Mouse (Mus musculus): ENCODE data around the gene Zfp791. TPM values are rescaled to one million over a fixed set of nuclear protein-coding genes. Genes with fewer than 3 reads are reported as not detected.

Zfp791 gene
- polyA plus RNA-seq, 1 experiment from 2014 or later, result 3.6 TPM

DNA sequence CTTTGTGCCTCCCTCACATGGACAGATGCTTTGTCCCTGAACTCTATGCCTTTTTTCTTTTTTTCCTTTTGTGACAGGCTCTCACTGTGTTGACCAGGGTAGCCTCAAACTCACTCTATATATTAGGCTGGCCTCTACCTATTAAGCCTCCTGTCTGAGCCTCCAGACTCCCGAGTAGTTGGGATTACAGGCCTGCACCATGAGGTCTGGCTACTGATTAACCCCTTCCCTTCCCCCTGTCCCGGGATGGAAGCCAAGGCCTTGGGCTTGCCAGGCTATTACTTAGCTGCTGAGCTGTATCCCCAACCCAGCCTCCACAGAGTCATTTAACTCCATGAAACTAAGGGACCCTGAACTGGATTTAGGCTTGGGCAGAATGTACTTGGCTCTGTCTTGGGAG is 57.7 kb downstream of the Zfp791 start:
- H3K4me3 ChIP-seq (replicated peaks; ENCODE audit: low read length), result no peak overlapping the region
- H3K9me3 ChIP-seq (ENCODE audit: control insufficient read depth, low read length), result no peaks in the 10 kb centered on the region
- H3K4me2 ChIP-seq (replicated peaks), result no peak overlapping the region
- peaks cover 68% of the 10 kb centered on the region for H3K36me3 ChIP-seq (replicated peaks; ENCODE audit: control insufficient read depth, insufficient read depth)
- ATAC-seq (ENCODE audit: low FRiP score) (no peak), DNase-seq (ENCODE audit: low spot score) (no peak)
- H3K27ac ChIP-seq, result no peak overlapping the region
- 25% methylated on average over 2 of the region's 2 CpGs for WGBS
- H3K27me3 ChIP-seq (ENCODE audit: control insufficient read depth, insufficient read depth, low read length), result no peaks in the 10 kb centered on the region
- H3K9ac ChIP-seq, result no peak overlapping the region
- peaks cover 16% of the 10 kb centered on the region for H3K4me1 ChIP-seq (replicated peaks; ENCODE audit: control insufficient read depth, insufficient read depth, low read length)

- Histone ChIP-seq H3K4me1 (replicated peaks; ENCODE audit: control insufficient read depth, insufficient read depth, low read length) (peaks cover 16% of the 10 kb centered on the region), H3K27me3 (ENCODE audit: control insufficient read depth, insufficient read depth, low read length) (no peaks in the 10 kb centered on the region), H3K4me2 (replicated peaks) (no peak overlapping the region), H3K27ac (no peak overlapping the region), H3K9me3 (ENCODE audit: control insufficient read depth, low read length) (no peaks in the 10 kb centered on the region), H3K9ac (no peak overlapping the region), H3K36me3 (replicated peaks; ENCODE audit: control insufficient read depth, insufficient read depth) (peaks cover 57% of the 10 kb centered on the region), H3K4me3 (replicated peaks; ENCODE audit: low read length) (no peak overlapping the region)
- no peak for DNase-seq (ENCODE audit: low spot score)
- no peak for ATAC-seq (ENCODE audit: low FRiP score)
- 98% methylated on average over 4 of the region's 4 CpGs for WGBS
These were observed 60.3 kb downstream of the Zfp791 start for GRCm38 (mm10) chr8:85062603-85063002.

DNA sequence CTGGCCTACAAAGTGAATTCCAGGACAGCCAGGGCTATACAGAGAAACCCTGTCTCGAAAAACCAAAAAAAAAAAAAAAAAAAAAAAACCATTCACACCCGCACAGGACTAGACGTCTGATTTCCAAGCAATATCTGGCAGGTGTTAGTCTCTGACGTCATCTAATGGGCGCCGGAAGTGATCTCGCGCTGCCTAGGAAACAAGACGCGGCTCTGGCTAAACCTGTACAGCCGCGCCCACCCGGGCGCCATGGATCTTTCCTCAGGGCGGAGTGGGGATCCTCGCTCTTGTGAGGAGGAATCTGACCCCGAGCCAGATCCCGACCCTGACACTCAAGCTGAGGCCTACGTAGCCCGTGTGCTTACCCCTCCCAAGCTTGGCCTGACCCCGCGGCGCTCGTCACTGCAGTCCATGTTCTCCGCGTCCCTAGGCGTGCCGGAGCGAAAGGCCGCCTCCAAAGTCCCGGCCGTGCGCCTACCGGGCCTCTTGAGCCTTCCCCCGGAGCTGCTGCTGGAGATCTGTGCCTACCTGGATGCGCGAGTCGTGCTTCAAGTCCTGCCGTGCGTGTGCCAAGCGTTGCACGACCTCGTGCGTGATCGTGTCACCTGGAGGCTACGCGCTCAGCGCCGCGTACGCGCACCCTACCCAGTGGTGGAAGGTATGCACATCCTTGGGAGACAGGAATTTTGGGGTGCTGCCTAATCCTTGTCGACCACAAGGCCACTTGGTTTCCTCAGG is 62.8 kb downstream of the Zfp791 start, which contains the start of gene Fbxw9:
Fbxw9 (plus strand) TSS at position 177 of the 738 bp plus-strand sequence.
- peak; percentile 98 for DNase-seq (ENCODE audit: low spot score)
- Histone ChIP-seq H3K4me1 (replicated peaks; ENCODE audit: control insufficient read depth, insufficient read depth, low read length) (peaks cover 16% of the 10 kb centered on the region), H3K27ac (peak within 1 kb of the TSS; percentile 66), H3K9ac (peak within 1 kb of the TSS; percentile 89), H3K4me3 (replicated peaks; ENCODE audit: low read length) (peak within 1 kb of the TSS; percentile 96), H3K9me3 (ENCODE audit: control insufficient read depth, low read length) (no peaks in the 10 kb centered on the region), H3K4me2 (replicated peaks) (peak within 1 kb of the TSS; percentile 86), H3K27me3 (ENCODE audit: control insufficient read depth, insufficient read depth, low read length) (no peaks in the 10 kb centered on the region), H3K36me3 (replicated peaks; ENCODE audit: control insufficient read depth, insufficient read depth) (peaks cover 57% of the 10 kb centered on the region)
- WGBS, result under 1% methylated on average over 52 of the region's 53 CpGs
- ATAC-seq (ENCODE audit: low FRiP score), result peak; percentile 92

Small RNAs within 50 kb of the gene (microRNA-seq; reads per million reads assigned to microRNA genes)
- 0.65 reads per million for gene Gm23388
- 0.81 reads per million for gene Mir7070

Other genes with a start within 250 kb of the Zfp791 start
- 25.6 and 29.8 TPM in 2 replicates for gene Gcdh, start 229.2 kb downstream of the Zfp791 start, polyA plus RNA-seq (2014; fragmentation: Nextera tagmentation; extraction: Ambion mirVana)
- 0.70 and 0.91 TPM in 2 replicates for gene Klf1, start 221.2 kb downstream of the Zfp791 start, polyA plus RNA-seq (2014; fragmentation: Nextera tagmentation; extraction: Ambion mirVana)
- gene Dnase2a, start 214.5 kb downstream of the Zfp791 start, polyA plus RNA-seq (2014; fragmentation: Nextera tagmentation; extraction: Ambion mirVana), result 3.3 and 6.0 TPM in 2 replicates
- gene Mast1, start 185.7 kb downstream of the Zfp791 start, polyA plus RNA-seq (2014; fragmentation: Nextera tagmentation; extraction: Ambion mirVana), result 69.7 and 76.5 TPM in 2 replicates
- gene Rtbdn, start 176.1 kb downstream of the Zfp791 start, polyA plus RNA-seq (2014; fragmentation: Nextera tagmentation; extraction: Ambion mirVana), result 1.1 and 1.8 TPM in 2 replicates
- not detected in 2 replicates for gene Gm49661, start 153.7 kb downstream of the Zfp791 start, polyA plus RNA-seq (2014; fragmentation: Nextera tagmentation; extraction: Ambion mirVana)
- 1,143 and 1,221 TPM in 2 replicates for gene Prdx2, start 153.5 kb downstream of the Zfp791 start, polyA plus RNA-seq (2014; fragmentation: Nextera tagmentation; extraction: Ambion mirVana)
- 47.8 and 48.4 TPM in 2 replicates for gene Rnaseh2a, start 153.3 kb downstream of the Zfp791 start, polyA plus RNA-seq (2014; fragmentation: Nextera tagmentation; extraction: Ambion mirVana)
- 6.0 and 6.2 TPM in 2 replicates for gene Junb, start 144.4 kb downstream of the Zfp791 start, polyA plus RNA-seq (2014; fragmentation: Nextera tagmentation; extraction: Ambion mirVana)
- 24.6 and 27.3 TPM in 2 replicates for gene Hook2, start 132.5 kb downstream of the Zfp791 start, polyA plus RNA-seq (2014; fragmentation: Nextera tagmentation; extraction: Ambion mirVana)
- not detected in 2 replicates for gene Best2, start 108.6 kb downstream of the Zfp791 start, polyA plus RNA-seq (2014; fragmentation: Nextera tagmentation; extraction: Ambion mirVana)
- gene Asna1, start 97.8 kb downstream of the Zfp791 start, polyA plus RNA-seq (2014; fragmentation: Nextera tagmentation; extraction: Ambion mirVana), result 121 and 137 TPM in 2 replicates
- gene Trir, start 96.3 kb downstream of the Zfp791 start, polyA plus RNA-seq (2014; fragmentation: Nextera tagmentation; extraction: Ambion mirVana), result 162 and 165 TPM in 2 replicates
- 42.4 and 46.4 TPM in 2 replicates for gene Tnpo2, start 86.2 kb downstream of the Zfp791 start, polyA plus RNA-seq (2014; fragmentation: Nextera tagmentation; extraction: Ambion mirVana)
- gene Fbxw9, start 63.0 kb downstream of the Zfp791 start, polyA plus RNA-seq (2014; fragmentation: Nextera tagmentation; extraction: Ambion mirVana), result 63.0 and 68.9 TPM in 2 replicates
- 1.4 TPM in 1 of 2 replicates, not detected in the other for gene Gm5741, start 55.1 kb downstream of the Zfp791 start, polyA plus RNA-seq (2014; fragmentation: Nextera tagmentation; extraction: Ambion mirVana)
- 105 and 113 TPM in 2 replicates for gene Dhps, start 51.3 kb downstream of the Zfp791 start, polyA plus RNA-seq (2014; fragmentation: Nextera tagmentation; extraction: Ambion mirVana)
- gene Wdr83os, start 42.4 kb downstream of the Zfp791 start, polyA plus RNA-seq (2014; fragmentation: Nextera tagmentation; extraction: Ambion mirVana), result 119 and 136 TPM in 2 replicates
- 41.2 and 43.9 TPM in 2 replicates for gene Wdr83, start 41.8 kb downstream of the Zfp791 start, polyA plus RNA-seq (2014; fragmentation: Nextera tagmentation; extraction: Ambion mirVana)
- gene Man2b1, start 39.8 kb downstream of the Zfp791 start, polyA plus RNA-seq (2014; fragmentation: Nextera tagmentation; extraction: Ambion mirVana), result 17.3 and 20.1 TPM in 2 replicates
- gene Cks1brt, start 28.8 kb upstream of the Zfp791 start, polyA plus RNA-seq (2014; fragmentation: Nextera tagmentation; extraction: Ambion mirVana), result not detected in 2 replicates
- gene Olfr371, start 102.9 kb upstream of the Zfp791 start, polyA plus RNA-seq (2014; fragmentation: Nextera tagmentation; extraction: Ambion mirVana), result not detected in 2 replicates
- gene Orc6, start 176.5 kb upstream of the Zfp791 start, polyA plus RNA-seq (2014; fragmentation: Nextera tagmentation; extraction: Ambion mirVana), result 71.8 and 74.2 TPM in 2 replicates
- 179 and 200 TPM in 2 replicates for gene Vps35, start 176.7 kb upstream of the Zfp791 start, polyA plus RNA-seq (2014; fragmentation: Nextera tagmentation; extraction: Ambion mirVana)